Mouse (Mus musculus): ENCODE data around the gene Rprd2. TPM values are rescaled to one million over a fixed set of nuclear protein-coding genes. Genes with fewer than 3 reads are reported as not detected.
"Not testable (repeated sequence)": the region's sequence is repeated elsewhere in the genome, so short reads cannot be mapped to it uniquely, and the experiment has no call there.

Gene Rprd2
- 10 to 100 TPM; 64.4 to 64.7 TPM for total RNA-seq (2021)
- long read RNA-seq, experiment 1, partial matches to known transcripts, result 2 of 7 reads
- long read RNA-seq, experiment 1, other reads (novel, unspliced or antisense), result 3 of 7 reads
- long read RNA-seq, experiment 2, partial matches to known transcripts, result 0 of 7 reads
- long read RNA-seq, experiment 2, other reads (novel, unspliced or antisense), result 5 of 7 reads

DNA sequence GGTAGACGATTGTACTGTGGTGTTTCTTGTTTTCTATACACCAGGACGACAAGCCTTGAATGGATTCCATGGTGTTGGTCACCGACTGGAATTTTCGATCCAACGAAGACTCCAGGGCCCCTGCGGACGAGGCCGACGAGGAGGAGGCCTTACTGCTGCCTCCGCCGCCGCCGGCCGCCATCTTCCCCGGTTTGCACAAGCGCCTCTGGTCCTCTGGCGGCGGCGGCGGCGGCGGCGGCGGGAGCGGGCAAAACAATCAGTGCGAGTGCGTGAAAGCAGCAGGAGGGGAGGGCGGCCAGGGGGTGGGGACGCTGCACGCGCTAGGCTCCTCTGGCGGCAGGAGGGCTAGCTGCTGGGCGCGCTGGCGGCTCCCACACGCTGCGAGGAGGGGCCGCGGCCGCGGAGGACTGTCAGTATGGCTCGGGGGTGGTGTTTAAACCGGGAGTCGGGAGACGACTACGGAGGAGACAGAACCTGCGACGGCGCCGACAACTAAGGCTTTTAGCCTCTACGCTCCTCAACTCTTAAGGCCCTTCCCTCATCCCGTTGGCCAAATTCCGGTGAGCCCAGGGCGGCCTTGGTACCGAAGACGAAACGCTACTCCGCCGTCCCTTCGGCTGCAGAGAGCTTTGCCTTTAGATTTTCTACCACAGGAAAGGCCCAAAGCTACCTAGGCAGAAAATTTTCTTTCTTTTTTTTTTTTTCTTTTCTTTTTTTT lies at the start of gene Rprd2:
Rprd2 (minus strand) TSS at position 293 of the 718 bp plus-strand sequence.
- DNase-seq (ENCODE audit: low spot score in 2 of 2), result peak; percentile 70 to 83

DNA sequence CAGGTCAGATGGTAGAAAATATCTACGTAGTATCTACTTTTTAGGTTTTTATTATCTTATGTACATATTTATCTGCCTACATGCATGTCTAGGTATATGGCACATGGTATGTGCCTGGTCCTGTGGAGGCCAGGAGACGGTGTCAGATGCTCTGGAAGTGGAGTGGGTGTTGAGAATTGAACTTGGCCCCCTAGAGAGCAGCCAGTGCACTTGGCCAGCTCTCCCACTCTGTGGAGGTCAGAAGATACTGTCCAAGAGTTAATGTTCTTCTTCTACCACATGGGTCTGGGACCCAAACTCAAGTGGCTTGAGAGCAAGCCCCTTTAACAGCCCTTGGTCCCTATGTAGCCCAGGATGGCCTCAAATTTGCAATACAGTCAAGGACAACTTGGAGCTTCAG lies 48.7 kb upstream of the Rprd2 start:
- DNase-seq (ENCODE audit: low spot score in 2 of 2), result no peak

DNA sequence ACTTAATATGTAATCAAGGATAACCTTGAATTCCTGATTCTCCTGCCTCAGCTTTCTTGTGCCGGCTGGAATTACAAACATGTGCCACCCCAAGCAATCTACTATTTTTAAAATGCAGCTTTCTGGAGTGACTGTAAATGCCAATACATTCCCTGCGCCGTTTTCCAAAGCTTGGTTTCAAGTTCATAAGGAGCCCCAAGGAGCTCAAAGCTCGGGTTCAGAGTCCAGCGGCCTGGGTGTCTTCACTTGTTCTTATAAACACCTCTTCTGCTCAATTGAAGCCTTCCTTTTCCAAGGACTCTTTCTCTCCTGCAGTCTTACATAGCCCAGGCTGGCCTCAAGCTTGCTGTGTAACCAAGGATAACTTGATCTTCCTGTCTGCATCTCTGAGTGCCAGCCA lies 47.4 kb upstream of the Rprd2 start:
- no peak for DNase-seq (ENCODE audit: low spot score in 2 of 2)

DNA sequence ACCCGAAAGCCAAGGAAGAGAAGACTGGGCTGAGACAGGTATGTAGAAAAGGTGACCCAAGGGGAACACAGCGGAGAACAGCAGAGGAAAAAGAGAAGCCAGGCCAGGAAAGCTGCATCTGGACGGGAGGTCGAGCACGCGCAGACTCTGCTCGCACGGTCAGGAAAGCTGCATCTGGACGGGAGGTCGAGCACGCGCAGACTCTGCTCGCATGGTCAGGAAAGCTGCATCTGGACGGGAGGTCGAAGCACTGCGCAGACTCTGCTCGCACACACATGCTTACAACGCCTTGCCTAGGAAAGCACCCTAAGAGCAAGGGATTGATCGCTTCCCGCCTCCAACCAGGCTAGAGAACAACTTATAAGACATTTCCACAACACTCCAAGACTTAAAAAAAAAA lies 46.9 kb upstream of the Rprd2 start:
- DNase-seq (ENCODE audit: low spot score in 2 of 2), result no peak

- peak; percentile 58 to 76 for DNase-seq (ENCODE audit: low spot score in 2 of 2)
These were observed 46.4 kb upstream of the Rprd2 start for GRCm38 (mm10) chr3:95865050-95865449.

DNA sequence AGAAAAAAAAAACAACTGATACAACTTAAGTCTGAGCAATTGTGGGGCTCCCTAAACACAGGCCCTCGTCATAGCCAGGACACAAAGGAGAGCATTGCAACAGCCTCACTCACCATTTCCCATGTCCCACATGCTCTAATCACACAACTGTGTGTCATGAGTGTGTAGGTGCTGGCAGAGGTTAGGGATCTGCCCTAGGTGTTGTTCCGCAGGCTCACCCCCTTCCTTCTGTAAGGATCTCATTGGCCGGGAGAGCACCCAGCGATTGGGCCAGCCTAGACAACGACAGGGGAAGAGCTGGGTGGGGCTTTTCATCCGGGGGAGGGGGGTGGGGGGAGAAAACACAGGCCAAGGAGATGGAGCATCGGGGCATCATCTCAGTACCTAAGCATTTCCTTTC lies 44.9 kb upstream of the Rprd2 start:
- no peak for DNase-seq (ENCODE audit: low spot score in 2 of 2)

DNA sequence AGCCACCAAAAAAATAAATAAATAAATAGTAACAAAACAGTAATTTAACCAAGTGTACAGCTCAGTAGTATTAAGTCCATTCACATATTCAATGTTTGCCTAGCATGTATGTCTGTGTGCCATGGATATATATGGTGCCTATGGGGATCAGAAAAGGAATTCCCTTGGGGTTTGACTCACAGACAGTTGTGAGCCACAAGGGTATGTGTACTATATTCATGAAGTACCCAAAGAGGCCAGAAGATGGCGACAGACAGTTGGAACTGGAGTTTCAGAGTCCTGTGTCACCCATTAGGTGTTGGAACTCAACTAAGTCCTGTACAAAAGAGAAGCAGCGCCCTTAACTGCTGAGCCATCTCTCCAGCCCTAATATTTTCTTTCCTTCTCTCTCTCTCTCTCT lies 43.1 kb upstream of the Rprd2 start:
- DNase-seq (ENCODE audit: low spot score in 2 of 2), result peak; percentile 32 to 75

- no peak for DNase-seq (ENCODE audit: low spot score in 2 of 2)
These were observed 42.6 kb upstream of the Rprd2 start for GRCm38 (mm10) chr3:95861216-95861615.

DNA sequence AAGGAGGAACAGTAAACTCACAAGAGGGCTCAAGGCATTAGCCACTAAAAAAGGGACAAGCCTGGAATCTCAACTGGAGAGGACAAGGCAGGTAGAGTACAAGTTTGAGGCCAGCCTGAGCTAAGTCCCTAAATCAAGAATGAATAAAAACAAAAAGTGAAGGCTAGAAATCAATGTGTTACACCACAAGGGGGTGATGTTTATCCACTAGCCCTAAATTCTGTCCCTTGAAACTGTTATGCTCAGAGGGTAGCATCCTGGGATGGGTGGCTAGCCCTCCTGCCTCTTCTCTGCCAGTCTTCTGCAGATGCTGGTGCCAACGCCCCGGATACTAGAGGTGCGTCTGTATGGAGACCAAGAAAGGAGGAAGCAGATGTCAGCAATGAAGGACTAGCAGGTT lies 41.7 kb upstream of the Rprd2 start:
- no peak for DNase-seq (ENCODE audit: low spot score in 2 of 2)

DNA sequence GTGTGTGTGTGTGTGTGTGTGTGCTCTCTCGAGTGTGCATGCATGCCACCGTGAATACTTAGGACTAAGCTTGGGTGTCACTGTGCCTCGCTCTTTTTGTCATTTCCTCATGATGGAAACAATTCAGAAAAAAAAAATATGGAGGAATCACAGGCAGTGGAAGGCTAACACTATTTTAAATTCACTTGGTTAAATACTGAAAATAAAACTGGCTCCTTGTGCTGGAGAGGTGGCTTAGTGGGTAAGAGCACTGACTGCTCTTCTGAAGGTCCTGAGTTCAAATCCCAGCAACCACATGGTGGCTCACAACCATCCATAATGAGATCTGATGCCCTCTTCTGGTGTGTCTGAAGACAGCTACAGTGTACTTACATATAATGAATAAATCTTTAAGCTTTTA lies 39.6 kb upstream of the Rprd2 start:
- not testable (repeated sequence) for DNase-seq (ENCODE audit: low spot score in 2 of 2)

- DNase-seq (ENCODE audit: low spot score in 2 of 2), result not testable (repeated sequence)
These were observed 38.4 kb upstream of the Rprd2 start for GRCm38 (mm10) chr3:95857050-95857449.

DNA sequence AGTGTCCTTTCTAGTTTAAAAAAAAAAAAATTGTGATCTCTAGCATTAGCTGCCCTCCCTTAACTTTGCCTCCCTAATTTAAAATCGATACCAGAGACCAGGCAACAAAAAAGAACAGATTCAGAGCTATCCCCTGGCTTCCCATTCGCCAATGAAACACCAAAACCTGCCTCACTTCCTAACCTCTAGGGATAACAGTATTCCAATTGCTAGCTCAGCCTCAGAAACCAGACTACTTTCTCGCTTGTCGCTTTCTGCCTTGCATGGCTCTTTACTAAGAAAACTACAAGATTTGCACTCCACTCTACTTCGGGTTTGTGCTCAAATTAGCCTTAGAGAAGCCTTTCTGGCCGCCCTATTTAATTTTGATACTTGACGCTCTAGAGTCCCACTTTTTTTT lies 37.5 kb upstream of the Rprd2 start:
- DNase-seq (ENCODE audit: low spot score in 2 of 2), result no peak

- DNase-seq (ENCODE audit: low spot score in 2 of 2), result peak; percentile 94 to 96
These were observed 36.9 kb upstream of the Rprd2 start, which contains the start of gene Prpf3 for GRCm38 (mm10) chr3:95855502-95856089. Prpf3 (minus strand) TSS chr3:95855885.

GRCm38 (mm10) chr3:95851317-95851716 lies 32.7 kb upstream of the Rprd2 start:
- DNase-seq (ENCODE audit: low spot score in 2 of 2), result no peak

DNA sequence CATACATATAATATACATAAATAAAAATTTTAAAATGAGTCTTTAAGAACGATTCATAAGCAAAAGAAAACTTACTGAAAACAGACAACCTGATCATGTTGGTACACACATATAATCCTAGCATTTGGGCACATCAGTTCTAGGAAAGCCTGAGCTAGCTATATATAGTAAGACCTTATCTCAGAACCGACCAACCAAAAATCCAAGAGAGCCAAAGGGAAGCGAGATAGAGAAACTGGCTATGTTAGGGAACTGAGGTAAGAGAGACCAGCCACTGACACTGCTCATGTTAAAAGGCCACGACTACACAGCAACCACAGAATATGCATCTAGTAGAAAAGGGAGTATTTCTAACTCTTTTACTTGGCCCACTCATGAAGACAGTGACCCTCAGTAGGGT lies 31.9 kb upstream of the Rprd2 start:
- no peak for DNase-seq (ENCODE audit: low spot score in 2 of 2)

DNA sequence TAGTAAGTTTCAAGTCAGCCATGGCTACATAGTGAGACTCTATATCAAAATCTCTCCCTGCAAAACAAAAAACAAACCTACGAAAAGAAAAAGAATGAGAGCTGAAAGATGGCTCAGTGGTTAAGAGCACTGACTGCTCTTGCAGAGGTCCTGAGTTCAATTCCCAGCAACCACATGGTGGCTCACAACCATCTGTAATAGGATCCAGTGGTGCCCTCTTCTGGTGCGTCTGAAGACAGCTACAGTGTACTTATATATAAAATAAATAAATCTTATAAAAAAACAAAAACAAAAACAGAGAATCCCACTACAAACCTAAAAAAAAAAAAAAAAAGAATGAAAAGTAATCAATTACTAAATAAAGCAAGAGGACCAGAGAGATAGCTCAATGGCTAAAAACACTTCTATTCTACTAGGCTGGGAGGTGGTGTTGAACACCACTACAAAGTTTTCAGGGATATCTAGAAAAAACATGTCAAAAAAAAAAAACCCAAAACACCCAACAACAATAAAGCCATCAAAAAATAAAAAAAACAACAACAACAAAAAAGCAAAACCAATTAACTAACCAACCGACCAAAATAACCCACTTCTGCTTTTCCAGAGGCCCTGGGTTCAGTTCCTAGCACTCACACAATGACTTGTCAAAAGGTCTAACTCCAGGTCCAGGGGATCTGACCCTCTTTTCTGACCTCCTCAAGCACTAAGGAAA lies 24.0 kb upstream of the Rprd2 start:
- no peak for DNase-seq (ENCODE audit: low spot score in 2 of 2)

DNA sequence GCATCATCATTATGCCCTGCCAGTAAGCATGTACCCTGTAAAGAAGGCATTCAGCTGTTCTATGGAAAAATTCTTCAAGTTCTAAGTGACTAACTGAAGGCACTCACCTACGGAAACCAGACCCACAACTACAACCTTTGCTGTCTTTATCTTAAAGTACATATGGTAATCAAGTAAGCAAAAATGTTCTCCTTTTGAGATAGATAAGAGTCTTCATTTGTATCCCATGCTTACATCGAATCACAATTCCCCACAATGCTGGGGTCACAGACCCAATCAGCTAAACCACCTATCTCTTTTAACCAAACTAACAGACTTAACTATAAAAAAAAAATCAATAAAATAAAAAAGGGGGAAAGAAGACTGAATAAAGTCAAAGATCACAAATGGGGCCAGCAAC lies 20.6 kb upstream of the Rprd2 start:
- DNase-seq (ENCODE audit: low spot score in 2 of 2), result no peak

DNA sequence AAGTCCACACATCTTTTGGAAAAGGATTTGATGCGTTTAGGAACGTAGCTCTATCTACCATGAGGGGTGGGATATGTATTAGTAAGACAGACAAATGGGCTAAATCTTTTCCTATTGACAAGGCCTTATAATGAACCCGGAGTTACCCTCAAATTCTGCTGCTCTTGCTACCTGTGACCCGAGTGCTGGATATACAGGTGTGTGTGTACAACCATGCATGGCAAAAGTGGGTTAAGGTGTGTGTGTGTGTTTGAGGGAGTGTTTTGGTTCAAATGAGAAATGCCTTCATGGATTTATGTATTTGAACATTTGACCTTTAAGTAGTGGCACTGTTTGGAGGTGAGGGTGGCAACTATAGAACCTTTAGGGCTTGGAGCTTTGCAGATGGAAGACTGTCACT lies 10.4 kb upstream of the Rprd2 start:
- DNase-seq (ENCODE audit: low spot score in 2 of 2), result no peak

DNA sequence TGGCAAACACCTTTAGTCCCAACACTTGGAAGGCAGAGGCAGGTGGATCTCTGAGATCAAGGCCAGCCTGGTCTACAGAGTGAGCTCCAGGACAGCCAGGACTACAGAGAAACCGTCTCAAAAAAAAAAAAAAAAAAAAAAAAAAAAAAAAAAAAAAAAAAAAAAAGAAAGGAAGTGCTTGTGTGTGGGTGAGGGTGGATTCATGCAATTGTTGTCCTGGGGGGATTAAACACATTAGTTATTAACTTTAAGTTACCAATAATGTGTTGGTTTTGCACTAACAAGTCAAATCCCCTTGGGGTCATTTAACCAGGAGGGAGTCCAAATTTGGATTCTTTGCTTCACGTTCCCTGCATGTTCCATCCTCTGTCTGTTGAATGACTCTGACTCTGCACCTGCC lies 7.6 kb upstream of the Rprd2 start:
- no peak for DNase-seq (ENCODE audit: low spot score in 2 of 2)

DNA sequence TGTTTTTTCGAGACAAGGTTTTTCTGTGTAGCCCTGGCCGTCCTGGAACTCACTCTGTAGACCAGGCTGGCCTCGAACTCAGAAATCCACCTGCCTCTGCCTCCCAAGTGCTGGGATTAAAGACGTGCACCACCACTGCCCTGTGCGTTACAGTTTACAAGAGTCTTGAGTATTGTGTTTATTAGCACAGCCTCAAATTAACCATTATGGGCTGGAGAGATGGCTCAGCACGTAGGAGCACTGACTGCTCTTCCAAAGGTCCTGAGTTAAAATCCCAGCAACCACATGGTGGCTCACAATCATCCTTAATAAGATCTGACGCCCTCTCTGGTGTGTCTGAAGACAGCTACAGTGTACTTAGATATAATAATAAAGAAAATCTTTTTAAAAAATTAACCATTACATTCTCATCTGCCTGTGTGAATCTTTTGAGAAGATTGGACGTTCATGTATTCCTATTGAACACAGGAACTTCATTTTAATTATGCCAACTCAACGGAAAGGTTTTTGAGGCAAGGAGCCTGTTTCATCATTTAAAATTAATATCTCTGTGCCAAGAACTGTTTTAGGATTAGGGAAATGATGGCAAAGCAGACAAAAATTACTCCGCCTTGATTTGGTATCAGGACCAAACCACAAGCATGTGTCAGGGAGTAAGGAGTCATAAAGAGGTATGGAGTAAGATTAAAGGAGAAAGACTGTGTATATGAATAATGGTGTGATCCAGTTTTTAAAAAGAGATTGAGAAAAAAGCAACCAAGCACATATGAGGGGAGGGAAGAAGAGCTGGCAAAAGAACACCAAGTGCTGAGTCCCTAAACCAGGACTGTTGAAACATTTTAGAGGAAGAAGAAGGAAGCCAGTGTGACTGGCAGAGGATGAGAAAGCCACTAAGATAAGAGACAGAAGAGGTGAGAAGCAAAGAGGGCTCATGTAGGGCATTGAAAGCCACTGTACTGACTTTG lies 1.7 kb upstream of the Rprd2 start:
- DNase-seq (ENCODE audit: low spot score in 2 of 2), result no peak
